Mouse (Mus musculus): ENCODE measurements around the gene Pfkfb4. TPM values are rescaled to one million over a fixed set of nuclear protein-coding genes. Genes with fewer than 3 reads are reported as not detected.
A peak's percentile ranks its signal among the peaks of the same experiment; 100 is the strongest.

The Pfkfb4 gene
- polyA plus RNA-seq (2014; fragmentation: Nextera tagmentation; extraction: Ambion mirVana), result 10.9 and 12.8 TPM in 2 replicates

- Histone ChIP-seq H3K9ac (ENCODE audit: low read depth, low read length) (peak within 1 kb of the TSS; percentile 50), H3K4me2 (replicated peaks; ENCODE audit: low read depth, low read length) (peak within 1 kb of the TSS; percentile 72), H3K9me3 (ENCODE audit: control insufficient read depth, low read length) (no peaks in the 10 kb centered on the region), H3K27me3 (ENCODE audit: control insufficient read depth, insufficient read depth, low read length) (no peaks in the 10 kb centered on the region), H3K4me3 (ENCODE audit: low read depth, low read length) (peak within 1 kb of the TSS; percentile 54), H3K27ac (ENCODE audit: low read depth, low read length) (peak within 1 kb of the TSS; percentile 58), H3K36me3 (ENCODE audit: control insufficient read depth, insufficient read depth, low read length) (no peaks in the 10 kb centered on the region), H3K4me1 (replicated peaks; ENCODE audit: control insufficient read depth, insufficient read depth, low read length) (no peaks in the 10 kb centered on the region)
- 2% methylated on average over 31 of the region's 31 CpGs for WGBS
- peak; percentile 96 for ATAC-seq (ENCODE audit: low FRiP score)
- DNase-seq (ENCODE audit: low spot score), result peak; percentile 97
Observed at GRCm38 (mm10) chr9:108991428-108992084, at the start of gene Pfkfb4. Gene Pfkfb4 (plus strand): TSS chr9:108991778.

DNA sequence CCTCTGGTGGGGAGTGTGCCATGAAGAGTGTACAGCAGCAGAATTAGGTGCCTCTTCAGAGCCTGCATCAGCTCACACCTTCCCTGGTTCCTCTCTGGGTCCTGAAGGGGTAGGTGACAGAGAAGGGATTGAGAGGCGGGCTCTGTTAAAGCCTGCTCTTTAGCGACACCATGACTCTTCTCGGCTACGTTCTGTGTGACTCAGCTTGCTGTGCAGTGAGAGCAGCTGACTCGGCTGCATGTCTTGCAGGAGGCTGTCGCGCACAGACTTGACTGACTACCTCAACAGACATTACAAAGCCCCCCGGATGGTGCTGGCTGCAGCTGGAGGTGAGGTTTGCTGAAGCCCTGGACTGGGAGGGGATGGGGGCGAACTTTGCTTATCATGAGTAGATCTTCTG lies 46.5 kb upstream of the Pfkfb4 start:
- Histone ChIP-seq H3K36me3 (ENCODE audit: control insufficient read depth, insufficient read depth, low read length) (peaks cover 23% of the 10 kb centered on the region), H3K9ac (ENCODE audit: low read depth, low read length) (no peak overlapping the region), H3K27me3 (ENCODE audit: control insufficient read depth, insufficient read depth, low read length) (no peaks in the 10 kb centered on the region), H3K4me1 (replicated peaks; ENCODE audit: control insufficient read depth, insufficient read depth, low read length) (no peaks in the 10 kb centered on the region), H3K4me3 (ENCODE audit: low read depth, low read length) (no peak overlapping the region), H3K9me3 (ENCODE audit: control insufficient read depth, low read length) (no peaks in the 10 kb centered on the region), H3K27ac (ENCODE audit: low read depth, low read length) (no peak overlapping the region), H3K4me2 (replicated peaks; ENCODE audit: low read depth, low read length) (no peak overlapping the region)
- DNase-seq (ENCODE audit: low spot score) (no peak), ATAC-seq (ENCODE audit: low FRiP score) (no peak)
- 84% methylated on average over 9 of the region's 9 CpGs for WGBS

- no peaks in the 10 kb centered on the region for H3K27me3 ChIP-seq (ENCODE audit: control insufficient read depth, insufficient read depth, low read length)
- H3K36me3 ChIP-seq (ENCODE audit: control insufficient read depth, insufficient read depth, low read length), result peaks cover 23% of the 10 kb centered on the region
- no peak overlapping the region for H3K4me3 ChIP-seq (ENCODE audit: low read depth, low read length)
- H3K4me1 ChIP-seq (replicated peaks; ENCODE audit: control insufficient read depth, insufficient read depth, low read length), result no peaks in the 10 kb centered on the region
- 92% methylated on average over 5 of the region's 5 CpGs for WGBS
- ATAC-seq (ENCODE audit: low FRiP score) (no peak), DNase-seq (ENCODE audit: low spot score) (no peak)
- no peak overlapping the region for H3K4me2 ChIP-seq (replicated peaks; ENCODE audit: low read depth, low read length)
- no peak overlapping the region for H3K9ac ChIP-seq (ENCODE audit: low read depth, low read length)
- no peak overlapping the region for H3K27ac ChIP-seq (ENCODE audit: low read depth, low read length)
- no peaks in the 10 kb centered on the region for H3K9me3 ChIP-seq (ENCODE audit: control insufficient read depth, low read length)
Observed at GRCm38 (mm10) chr9:108945608-108946007, 46.0 kb upstream of the Pfkfb4 start.

DNA sequence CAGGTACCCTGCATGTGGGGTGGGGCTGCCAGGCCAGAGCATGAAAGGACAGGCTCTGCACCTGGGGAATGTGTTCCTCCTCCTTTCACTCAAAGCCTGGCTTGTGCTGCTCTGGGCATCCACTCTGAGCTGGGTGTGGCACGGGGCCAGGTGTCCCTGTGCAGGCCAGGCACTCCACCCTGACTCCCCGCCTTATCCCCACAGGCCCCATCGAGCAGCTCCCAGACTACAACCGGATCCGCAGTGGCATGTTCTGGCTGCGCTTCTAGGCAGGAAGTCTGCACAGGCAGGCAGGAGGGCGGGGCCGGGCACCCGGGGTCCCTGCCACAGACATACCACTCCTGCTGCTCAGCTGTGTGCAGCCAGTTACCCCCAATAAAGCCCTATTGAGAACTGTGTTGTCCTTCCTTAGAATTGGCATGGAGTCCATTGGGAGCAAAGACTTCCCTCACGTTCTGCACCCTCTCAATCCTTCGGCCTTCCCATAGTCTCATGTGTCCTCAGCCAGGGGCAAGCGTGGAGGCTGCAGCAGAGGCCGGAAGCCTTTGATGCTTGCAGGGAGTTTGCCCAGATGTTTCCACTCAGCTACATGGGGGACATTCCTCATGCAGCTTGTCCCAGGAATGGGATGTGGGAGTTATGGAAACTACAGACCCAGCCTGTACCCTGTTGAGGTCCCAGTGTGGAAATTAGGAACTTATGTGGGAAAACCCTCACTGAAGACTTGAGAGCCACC lies 42.2 kb upstream of the Pfkfb4 start:
- Histone ChIP-seq H3K27ac (ENCODE audit: low read depth, low read length) (no peak overlapping the region), H3K4me1 (replicated peaks; ENCODE audit: control insufficient read depth, insufficient read depth, low read length) (no peaks in the 10 kb centered on the region), H3K4me2 (replicated peaks; ENCODE audit: low read depth, low read length) (no peak overlapping the region)

GRCm38 (mm10) chr9:108949967-108950728 lies 41.4 kb upstream of the Pfkfb4 start:
- H3K27ac ChIP-seq (ENCODE audit: low read depth, low read length), result no peak overlapping the region

More for the DNA sequence above, 42.2 kb upstream of the Pfkfb4 start:
- no peak for ATAC-seq (ENCODE audit: low FRiP score)
- Histone ChIP-seq H3K4me3 (ENCODE audit: low read depth, low read length) (no peak overlapping the region), H3K9me3 (ENCODE audit: control insufficient read depth, low read length) (no peaks in the 10 kb centered on the region), H3K9ac (ENCODE audit: low read depth, low read length) (no peak overlapping the region), H3K36me3 (ENCODE audit: control insufficient read depth, insufficient read depth, low read length) (peaks cover 17% of the 10 kb centered on the region), H3K27me3 (ENCODE audit: control insufficient read depth, insufficient read depth, low read length) (peaks cover 10% of the 10 kb centered on the region)
- DNase-seq (ENCODE audit: low spot score), result peak; percentile 32
- 68% methylated on average over 13 of the region's 13 CpGs for WGBS

GRCm38 (mm10) chr9:108953081-108953636 lies 38.4 kb upstream of the Pfkfb4 start, which contains the start of gene Col7a1:
Gene Col7a1 (plus strand): TSS chr9:108953586.
- H3K9me3 ChIP-seq (ENCODE audit: control insufficient read depth, low read length), result no peaks in the 10 kb centered on the region
- H3K4me1 ChIP-seq (replicated peaks; ENCODE audit: control insufficient read depth, insufficient read depth, low read length), result no peaks in the 10 kb centered on the region
- ATAC-seq (ENCODE audit: low FRiP score) (no peak), DNase-seq (ENCODE audit: low spot score) (no peak)
- H3K36me3 ChIP-seq (ENCODE audit: control insufficient read depth, insufficient read depth, low read length), result peaks cover 6% of the 10 kb centered on the region; the same call in 1 of the 2 replicates
- WGBS, result 10% methylated on average over 15 of the region's 15 CpGs
- no peak within 1 kb of the TSS for H3K27ac ChIP-seq (ENCODE audit: low read depth, low read length)
- H3K4me2 ChIP-seq (replicated peaks; ENCODE audit: low read depth, low read length), result peak within 1 kb of the TSS; percentile 14
- no peak within 1 kb of the TSS for H3K9ac ChIP-seq (ENCODE audit: low read depth, low read length)
- H3K27me3 ChIP-seq (ENCODE audit: control insufficient read depth, insufficient read depth, low read length), result peaks cover 10% of the 10 kb centered on the region
- H3K4me3 ChIP-seq (ENCODE audit: low read depth, low read length), result no peak within 1 kb of the TSS

More at GRCm38 (mm10) chr9:108949967-108950728, 41.4 kb upstream of the Pfkfb4 start:
- H3K9me3 ChIP-seq (ENCODE audit: control insufficient read depth, low read length), result no peaks in the 10 kb centered on the region
- 81% methylated on average over 9 of the region's 9 CpGs for WGBS
- peaks cover 10% of the 10 kb centered on the region for H3K27me3 ChIP-seq (ENCODE audit: control insufficient read depth, insufficient read depth, low read length)
- H3K36me3 ChIP-seq (ENCODE audit: control insufficient read depth, insufficient read depth, low read length), result peaks cover 15% of the 10 kb centered on the region
- no peaks in the 10 kb centered on the region for H3K4me1 ChIP-seq (replicated peaks; ENCODE audit: control insufficient read depth, insufficient read depth, low read length)
- H3K4me3 ChIP-seq (ENCODE audit: low read depth, low read length), result no peak overlapping the region
- no peak overlapping the region for H3K9ac ChIP-seq (ENCODE audit: low read depth, low read length)
- no peak overlapping the region for H3K4me2 ChIP-seq (replicated peaks; ENCODE audit: low read depth, low read length)
- DNase-seq (ENCODE audit: low spot score) (no peak), ATAC-seq (ENCODE audit: low FRiP score) (no peak)

DNA sequence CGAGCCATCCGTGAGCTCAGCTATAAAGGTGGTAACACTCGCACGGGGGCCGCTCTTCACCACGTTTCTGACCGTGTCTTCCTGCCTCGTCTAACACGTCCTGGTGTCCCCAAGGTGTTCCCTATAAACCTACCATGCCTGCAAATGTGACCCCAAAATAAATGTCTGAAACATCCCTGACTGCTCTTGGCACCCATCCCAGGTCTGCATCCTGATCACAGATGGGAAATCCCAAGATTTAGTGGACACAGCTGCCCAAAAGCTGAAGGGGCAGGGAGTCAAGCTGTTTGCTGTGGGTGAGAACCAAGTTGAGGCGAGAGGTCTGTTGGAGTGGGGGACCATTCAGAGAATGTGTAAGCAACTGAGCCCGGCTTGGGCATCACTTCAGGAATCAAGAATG lies 36.3 kb upstream of the Pfkfb4 start:
- Histone ChIP-seq H3K9me3 (ENCODE audit: control insufficient read depth, low read length) (no peaks in the 10 kb centered on the region), H3K9ac (ENCODE audit: low read depth, low read length) (no peak overlapping the region), H3K27me3 (ENCODE audit: control insufficient read depth, insufficient read depth, low read length) (peaks cover 10% of the 10 kb centered on the region), H3K4me2 (replicated peaks; ENCODE audit: low read depth, low read length) (no peak overlapping the region), H3K27ac (ENCODE audit: low read depth, low read length) (no peak overlapping the region), H3K4me1 (replicated peaks; ENCODE audit: control insufficient read depth, insufficient read depth, low read length) (no peaks in the 10 kb centered on the region), H3K4me3 (ENCODE audit: low read depth, low read length) (no peak overlapping the region), H3K36me3 (ENCODE audit: control insufficient read depth, insufficient read depth, low read length) (no peaks in the 10 kb centered on the region)
- ATAC-seq (ENCODE audit: low FRiP score), result no peak
- DNase-seq (ENCODE audit: low spot score), result no peak
- whole genome bisulfite sequencing, result 93% methylated on average over 11 of the region's 11 CpGs

DNA sequence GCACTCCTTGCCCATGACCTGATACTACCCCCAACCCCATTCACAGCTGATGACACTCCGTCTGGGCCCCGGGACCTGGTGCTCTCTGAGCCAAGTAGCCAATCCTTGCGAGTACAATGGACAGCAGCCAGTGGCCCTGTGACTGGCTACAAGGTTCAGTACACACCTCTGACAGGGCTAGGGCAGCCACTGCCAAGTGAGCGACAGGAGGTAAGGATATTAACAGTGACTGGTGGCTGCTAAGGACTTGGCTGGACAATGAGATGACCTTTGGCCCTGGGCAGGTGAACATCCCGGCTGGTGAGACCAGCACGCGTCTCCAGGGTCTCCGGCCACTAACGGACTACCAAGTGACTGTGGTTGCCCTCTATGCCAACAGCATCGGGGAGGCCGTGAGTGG lies 35.7 kb upstream of the Pfkfb4 start:
- no peaks in the 10 kb centered on the region for H3K36me3 ChIP-seq (ENCODE audit: control insufficient read depth, insufficient read depth, low read length)
- no peak overlapping the region for H3K4me3 ChIP-seq (ENCODE audit: low read depth, low read length)
- ATAC-seq (ENCODE audit: low FRiP score) (no peak), DNase-seq (ENCODE audit: low spot score) (no peak)
- H3K9ac ChIP-seq (ENCODE audit: low read depth, low read length), result no peak overlapping the region
- WGBS, result 91% methylated on average over 11 of the region's 11 CpGs
- H3K27ac ChIP-seq (ENCODE audit: low read depth, low read length), result no peak overlapping the region
- no peaks in the 10 kb centered on the region for H3K9me3 ChIP-seq (ENCODE audit: control insufficient read depth, low read length)
- no peaks in the 10 kb centered on the region for H3K4me1 ChIP-seq (replicated peaks; ENCODE audit: control insufficient read depth, insufficient read depth, low read length)
- H3K27me3 ChIP-seq (ENCODE audit: control insufficient read depth, insufficient read depth, low read length), result peaks cover 10% of the 10 kb centered on the region
- H3K4me2 ChIP-seq (replicated peaks; ENCODE audit: low read depth, low read length), result no peak overlapping the region

Data from hindbrain, embryonic 11.5 days (tissue).